ENCODE assay signal across 20 mouse cellular contexts in genomic region chrX:61652377-61652776, GRCm38 (mm10). TPM values are rescaled to one million over a fixed set of nuclear protein-coding genes. Genes with fewer than 3 reads are reported as not detected.
A peak's percentile ranks its signal among the peaks of the same experiment; 100 is the strongest.
DNase-seq lines count a peak whose midpoint lies in the region; ATAC-seq lines count a peak whose summit lies in the region.
"Had no signal": no experiment of that assay in that cellular context is flagged by ENCODE, and none has a peak within 500 bp of the region (broad histone marks: within the 10 kb centered on the region; RNA-seq: fewer than 3 reads in every experiment).

No protein-coding gene starts in this region.

- peak; percentile 78 for ATAC-seq in frontal cortex, adult (ENCODE audit: low TSS enrichment)
- ATAC-seq in erythroid progenitor cell, adult 5-6 weeks (replicated peaks; ENCODE audit: low FRiP score, poor library complexity, severe bottlenecking) = no peak
- ATAC-seq: forebrain, embryonic 13.5 days; hindbrain, postnatal 0 days; intestine, embryonic 15.5 days; liver, embryonic 12.5 days; liver, postnatal 0 days had no signal

- intact Hi-C loops in left cerebral cortex, postnatal 14 days (cut with DNase I) = no loop called here
- intact Hi-C loops in left cerebral cortex, postnatal 36 days (cut with DNase I) = no loop called here

- no peak for DNase-seq in frontal cortex, postnatal 25 days (ENCODE audit: low spot score in 2 of 2)
- peak; percentile 2 to 13 for DNase-seq in left cerebral cortex, postnatal 14 days (ENCODE audit: low spot score in 2 of 2)
- DNase-seq in left cerebral cortex, postnatal 36 days (ENCODE audit: low spot score in 2 of 2) = no peak
- DNase-seq in brain, adult 2 months (ENCODE audit: low read depth, low spot score) = peak; percentile 62
- DNase-seq in layer of hippocampus, adult 8-10 months (ENCODE audit: low spot score in 2 of 2) = peak; percentile 10 to 15
- DNase-seq in kidney, postnatal 25 days = no peak
- DNase-seq: gastrocnemius, postnatal 25 days; heart, adult 11 months; liver, postnatal 0 days; thymus, adult 2 months; thymus, postnatal 36 days had no signal

RNA-seq across cellular contexts. Expression of gene Ldoc1, which starts 56.9 kb away (rescaled TPM):
- total RNA-seq in left cerebral cortex, postnatal 14 days (2021) = 1 to 10 TPM; 1.7 to 2.0 TPM
- 1 to 10 TPM; 1.3 to 1.7 TPM for total RNA-seq in left cerebral cortex, postnatal 36 days (2021)
- 1 to 10 TPM; 2.7 to 4.8 (median 3.1) TPM for total RNA-seq in layer of hippocampus, adult 8-10 months (2022)
- total RNA-seq in erythroid progenitor cell, adult 5-6 weeks (2015; ENCODE audit: low replicate concordance) = not detected in 2 replicates
- not detected in 2 replicates for total RNA-seq in erythroid progenitor cell, adult 5-6 weeks (2017; ENCODE audit: low replicate concordance)
- total RNA-seq: G1E; gastrocnemius, adult 18-20 months; gastrocnemius, postnatal 25 days; megakaryocyte, adult 5-6 weeks had no signal

Comparison
In these comparisons a context has a peak if more than half of its experiments do, and no peak if none do; other contexts are left out.
1. DNase-seq: peak in left cerebral cortex, postnatal 14 days (2 of 2), brain, adult 2 months (single experiment) and layer of hippocampus, adult 8-10 months (2 of 2); none in frontal cortex, postnatal 25 days (0 of 2), left cerebral cortex, postnatal 36 days (0 of 2) and kidney, postnatal 25 days (0 of 2).